ENCODE assay signal across 25 mouse cellular contexts in the genomic region with DNA sequence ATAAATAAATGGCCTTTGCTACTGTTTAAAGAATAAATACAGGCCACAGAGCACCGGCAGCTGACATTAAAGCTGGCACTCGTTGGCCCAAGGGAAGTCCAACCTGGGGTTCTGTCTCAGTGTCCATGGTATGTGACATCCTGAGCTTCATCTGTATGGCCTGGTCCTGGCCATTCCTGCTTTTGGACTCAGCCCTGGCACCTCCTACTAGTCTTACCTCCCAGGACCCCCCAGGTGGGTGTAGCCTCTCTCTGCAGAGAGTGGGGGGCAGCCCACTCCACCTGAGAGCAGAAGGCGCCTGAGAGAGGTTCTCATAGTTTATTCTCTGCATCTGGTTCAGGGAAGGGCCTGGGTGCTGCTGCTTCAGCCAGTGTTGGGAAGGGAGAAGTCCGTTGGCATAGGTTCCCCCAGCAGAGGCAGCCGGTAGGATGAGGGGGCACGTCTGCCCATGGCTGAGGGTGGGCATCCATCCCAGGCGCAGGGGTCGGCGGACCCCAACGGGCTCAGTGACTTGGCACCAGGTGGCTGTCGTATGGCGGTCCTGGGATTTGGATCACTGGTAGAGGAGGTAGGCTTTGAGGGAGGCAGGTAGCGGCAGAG. TPM values are rescaled to one million over a fixed set of nuclear protein-coding genes. Genes with fewer than 3 reads are reported as not detected.
DNase-seq lines count a peak whose midpoint lies in the region; ATAC-seq and TF ChIP-seq lines count a peak whose summit lies in the region.
"Had no signal": no experiment of that assay in that cellular context is flagged by ENCODE, and none has a peak within 500 bp of the region (broad histone marks: within the 10 kb centered on the region; RNA-seq: fewer than 3 reads in every experiment).

No protein-coding gene starts in this region.

- no peak for TF ChIP-seq EP300 in ES-Bruce4 (IDR thresholded peaks at IDR 0.05; ENCODE audit: insufficient read depth, low read depth, low read length)

- DNase-seq in heart, adult 11 months = peak; percentile 92
- no peak for DNase-seq in heart, postnatal 25 days (ENCODE audit: low spot score)
- DNase-seq in embryonic facial prominence, embryonic 10.5 days (ENCODE audit: low spot score) = no peak
- DNase-seq in layer of hippocampus, adult 9-11 months = no peak
- DNase-seq in retina, embryonic 14.5 days (ENCODE audit: low spot score) = no peak
- DNase-seq: adrenal gland, adult 2 months; adrenal gland, postnatal 10 days; adrenal gland, postnatal 25 days; cerebellum, adult 11 months; cerebellum, adult 18-20 months; cerebellum, adult 8-10 months; cerebellum, adult 9-11 months; cerebellum, postnatal 14 days; cerebellum, postnatal 36 days; embryo, embryonic 11 days; forebrain, postnatal 0 days had no signal

- H3K4me1 ChIP-seq in E14TG2a.4 (replicated peaks; ENCODE audit: low read depth, low read length) = peaks cover 78% of the 10 kb centered on the region
- H3K4me1 ChIP-seq in ES-Bruce4 (ENCODE audit: control insufficient read depth, insufficient read depth, low read length) = no peaks in the 10 kb centered on the region
- peaks cover 73% of the 10 kb centered on the region for H3K4me1 ChIP-seq in embryonic facial prominence, embryonic 10.5 days

- H3K27ac ChIP-seq in ES-Bruce4 (ENCODE audit: insufficient read depth, low read length) = no peak overlapping the region
- H3K27ac ChIP-seq in embryonic facial prominence, embryonic 10.5 days (replicated peaks) = peak overlapping the region; percentile 8; the same call in 1 of the 2 replicates
- H3K27ac ChIP-seq: embryonic facial prominence, embryonic 12.5 days; forebrain, embryonic 12.5 days; forebrain, embryonic 15.5 days had no signal

- no peaks in the 10 kb centered on the region for H3K9me3 ChIP-seq in E14TG2a.4 (ENCODE audit: low read length)
- H3K9me3 ChIP-seq in ES-Bruce4 (replicated peaks; ENCODE audit: control insufficient read depth, insufficient read depth, low read length, poor library complexity, severe bottlenecking) = no peaks in the 10 kb centered on the region
- no peaks in the 10 kb centered on the region for H3K9me3 ChIP-seq in embryonic facial prominence, embryonic 10.5 days
- H3K9me3 ChIP-seq: embryonic facial prominence, embryonic 12.5 days; forebrain, embryonic 12.5 days; forebrain, embryonic 15.5 days; G1E had no signal

- H3K27me3 ChIP-seq in E14TG2a.4 (ENCODE audit: insufficient read depth, low read length) = no peaks in the 10 kb centered on the region
- no peaks in the 10 kb centered on the region for H3K27me3 ChIP-seq in ES-Bruce4 (ENCODE audit: control insufficient read depth, insufficient read depth, low read length, poor library complexity, severe bottlenecking)
- H3K27me3 ChIP-seq in embryonic facial prominence, embryonic 10.5 days (replicated peaks; ENCODE audit: low read depth, poor library complexity, severe bottlenecking) = no peaks in the 10 kb centered on the region
- H3K27me3 ChIP-seq: embryonic facial prominence, embryonic 12.5 days; forebrain, embryonic 15.5 days; Patski had no signal

- intact Hi-C loops in heart, postnatal 25 days (cut with DNase I) = no loop called here

- WGBS in embryonic facial prominence, embryonic 10.5 days = 93% methylated on average over 13 of the region's 13 CpGs

- H3K36me3 ChIP-seq in E14TG2a.4 (ENCODE audit: insufficient read depth, low read length) (0 out of 2 replicates have a peak, but pooled peaks cover 12% of the 10 kb centered on the region), ES-Bruce4 (ENCODE audit: control insufficient read depth, insufficient read depth, low read length, poor library complexity, severe bottlenecking) (no peaks in the 10 kb centered on the region)
- H3K36me3 ChIP-seq in embryonic facial prominence, embryonic 10.5 days (replicated peaks) = peaks cover 45% of the 10 kb centered on the region
- H3K36me3 ChIP-seq: forebrain, embryonic 12.5 days; forebrain, embryonic 15.5 days; G1E had no signal

- peak overlapping the region; percentile 63 for H3K4me3 ChIP-seq in E14TG2a.4 (replicated peaks; ENCODE audit: low read length)
- peak overlapping the region; percentile 12; the same call in 1 of the 2 replicates for H3K4me3 ChIP-seq in ES-Bruce4 (ENCODE audit: low read depth, low read length)
- H3K4me3 ChIP-seq in embryonic facial prominence, embryonic 10.5 days = no peak overlapping the region
- H3K4me3 ChIP-seq: embryonic facial prominence, embryonic 12.5 days; forebrain, embryonic 12.5 days; forebrain, embryonic 15.5 days had no signal

- ATAC-seq in activated CD4-positive, CD25-positive, alpha-beta regulatory T cell, adult 4 months = no peak
- ATAC-seq: forebrain, embryonic 15.5 days; forebrain, postnatal 0 days; Patski had no signal

- no peak for TF ChIP-seq POLR2A in ES-Bruce4 (IDR thresholded peaks at IDR 0.05; ENCODE audit: insufficient read depth, low read length)

- TF ChIP-seq CTCF in E14TG2a.4 (conservative IDR thresholded peaks at IDR 0.05; ENCODE audit: low read length) = no peak
- TF ChIP-seq CTCF in ES-Bruce4 (IDR thresholded peaks at IDR 0.05; ENCODE audit: low read depth, low read length) = no peak

- no peak overlapping the region for H3K9ac ChIP-seq in ES-Bruce4 (ENCODE audit: low read depth, poor library complexity, severe bottlenecking)
- H3K9ac ChIP-seq: embryonic facial prominence, embryonic 12.5 days; forebrain, embryonic 12.5 days; forebrain, embryonic 15.5 days; forebrain, postnatal 0 days had no signal

RNA-seq across cellular contexts. Expression of gene Spsb1, which starts 57.1 kb away (rescaled TPM):
- 10 to 100 TPM; 32.6 to 36.7 TPM for total RNA-seq in heart, postnatal 25 days (2021)
- 28.1 and 28.7 TPM in 2 replicates for polyA plus RNA-seq in ES-Bruce4 (2011; ENCODE audit: insufficient read depth, insufficient read length, low read depth, missing spikeins)
- 16.7 and 21.4 TPM in 2 replicates for polyA plus RNA-seq in embryonic facial prominence, embryonic 10.5 days (2016; fragmentation: Nextera tagmentation; extraction: Ambion mirVana)
- polyA plus RNA-seq in activated CD4-positive, CD25-positive, alpha-beta regulatory T cell, adult 4 months (2017; shearing (Covaris generic)) = 1 to 10 TPM; 4.0 to 6.3 TPM
- total RNA-seq: common myeloid progenitor, adult 5-6 weeks; G1E had no signal
